Mouse (Mus musculus) olfactory bulb, adult 2 months (tissue): ENCODE data around the gene Sprr2j-ps.

Experiments used
- CTCF ChIP-seq: fragments of 200-500 bp; IDR thresholded peaks from 2 replicates; pipeline ENCODE4 v1.5.1; 2012; ENCODE audit warnings: low read depth, mild to moderate bottlenecking, low read length, moderate library complexity; ENCODE audit not compliant: insufficient read depth
- POLR2A ChIP-seq: fragments of 200-500 bp; IDR thresholded peaks from 2 replicates; pipeline ENCODE4 v1.6.1; 2012; ENCODE audit warnings: mild to moderate bottlenecking, low read depth, low read length, moderate library complexity; ENCODE audit not compliant: insufficient read depth

GRCm38 (mm10) chr3:92373613-92374012, 44.3 kb upstream of the Sprr2j-ps start:
- TF ChIP-seq CTCF = no peak
- no peak for TF ChIP-seq POLR2A
